Mouse (Mus musculus) cerebellum, postnatal 4 days (tissue): ENCODE measurements at regions not wholly inside any gene's neighbourhood (a gene's known extent, or its start where the extent isn't known, plus 50 kb on each side); places are given as distances from the start of the nearest gene placed in this dataset.
A peak's percentile ranks its signal among the peaks of the same experiment; 100 is the strongest.

Source experiments
- DNase-seq, 2 experiments: peaks; one replicate each; pipeline ENCODE4 v3.0.0; 2022; ENCODE audit warnings: low spot score in 2 of 2, mixed read lengths in 1 of 2

- DNase-seq, result no peak
Measured at GRCm38 (mm10) chr10:87432306-87432705, 61.2 kb downstream of the Ascl1 start.

GRCm38 (mm10) chr10:87419940-87420385 lies 73.5 kb downstream of the Ascl1 start:
- DNase-seq, result no peak

- DNase-seq, result no peak
Measured at GRCm38 (mm10) chr10:87419245-87419939, 74.1 kb downstream of the Ascl1 start.

- no peak for DNase-seq
Measured at GRCm38 (mm10) chr10:87394296-87394921, 99.1 kb downstream of the Ascl1 start.

DNA sequence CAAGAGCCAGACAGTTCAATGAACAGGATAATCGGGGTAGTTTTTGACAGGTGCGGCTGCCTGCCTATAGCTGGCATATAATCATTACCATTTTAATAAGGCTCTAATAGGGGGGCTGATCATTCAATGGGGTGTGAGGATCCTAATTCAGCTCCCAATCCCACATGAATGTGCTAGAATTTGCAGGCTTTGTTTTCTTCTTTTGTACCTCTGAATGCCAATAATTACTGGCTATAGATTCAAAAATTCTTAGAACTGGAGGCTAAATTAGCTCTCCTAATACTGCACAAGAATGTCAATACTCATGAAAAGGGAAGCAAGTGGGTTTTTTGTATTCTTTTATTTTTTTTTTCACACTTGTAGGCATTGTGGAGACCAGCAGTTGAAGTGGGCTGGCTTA lies 104.3 kb downstream of the Ascl1 start:
- DNase-seq, result no peak

- no peak for DNase-seq
Measured at GRCm38 (mm10) chr10:87385276-87385675, 108.2 kb downstream of the Ascl1 start.

- DNase-seq, result no peak
Measured at GRCm38 (mm10) chr10:87384606-87385206, 108.8 kb downstream of the Ascl1 start.

- peak in 1 of 2 experiments; percentile 1 for DNase-seq
Measured at GRCm38 (mm10) chr10:87351400-87352172, 141.9 kb downstream of the Ascl1 start.

GRCm38 (mm10) chr10:87351079-87351399 lies 142.4 kb downstream of the Ascl1 start:
- DNase-seq, result no peak

- no peak for DNase-seq
Measured at GRCm38 (mm10) chr10:87335176-87335575, 158.3 kb downstream of the Ascl1 start.

DNA sequence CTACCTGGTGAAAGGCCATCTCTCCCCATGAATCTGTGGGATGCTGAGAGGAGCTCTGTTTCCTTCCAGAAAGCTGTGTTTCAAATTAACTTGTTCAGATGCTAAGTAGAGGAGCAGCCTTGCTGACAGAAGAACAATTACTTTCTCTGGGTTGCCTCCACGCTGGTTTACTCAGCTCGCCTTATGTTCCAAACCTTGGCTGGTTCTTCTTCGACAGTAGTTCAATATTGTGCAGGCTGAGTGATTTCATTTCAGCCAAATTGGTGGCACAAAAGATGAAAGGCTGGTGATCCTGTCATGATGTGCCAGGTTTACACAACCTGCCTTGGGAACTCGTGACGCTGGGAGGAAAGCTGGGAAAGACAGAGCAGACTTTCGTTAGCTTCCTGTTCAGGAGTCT lies 160.1 kb downstream of the Ascl1 start:
- no peak for DNase-seq

- DNase-seq, result no peak
Measured at GRCm38 (mm10) chr10:87329471-87329870, 164.0 kb downstream of the Ascl1 start.

GRCm38 (mm10) chr10:87325769-87326168 lies 167.7 kb downstream of the Ascl1 start:
- no peak for DNase-seq

- DNase-seq, result no peak
Measured at GRCm38 (mm10) chr10:87325143-87325542, 168.3 kb downstream of the Ascl1 start.

GRCm38 (mm10) chr10:87309601-87310062 lies 183.8 kb downstream of the Ascl1 start:
- DNase-seq, result no peak

GRCm38 (mm10) chr10:87308815-87309396 lies 184.6 kb downstream of the Ascl1 start:
- no peak for DNase-seq

GRCm38 (mm10) chr10:87297166-87297565 lies 196.3 kb downstream of the Ascl1 start:
- no peak for DNase-seq

GRCm38 (mm10) chr10:87293317-87293716 lies 200.1 kb downstream of the Ascl1 start:
- no peak for DNase-seq

DNA sequence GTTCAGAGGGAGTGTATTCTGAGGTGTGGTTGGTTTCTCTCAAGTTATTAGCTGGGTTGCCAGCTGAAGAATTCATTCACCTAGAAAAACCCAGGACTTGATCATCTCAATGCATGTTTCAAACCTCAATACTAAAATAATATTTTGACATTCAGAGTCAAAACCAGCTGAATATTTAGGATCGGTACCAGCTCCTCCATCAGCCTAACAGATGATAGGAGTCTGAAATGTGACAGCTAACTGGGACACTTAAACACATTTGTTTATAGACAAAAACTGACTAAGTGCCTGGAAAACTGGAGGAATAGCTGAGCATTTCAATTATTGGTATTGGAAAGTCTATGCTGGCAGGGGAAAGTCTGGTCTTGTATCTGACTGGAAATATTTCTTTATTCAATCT lies 206.6 kb downstream of the Ascl1 start:
- DNase-seq, result no peak

DNA sequence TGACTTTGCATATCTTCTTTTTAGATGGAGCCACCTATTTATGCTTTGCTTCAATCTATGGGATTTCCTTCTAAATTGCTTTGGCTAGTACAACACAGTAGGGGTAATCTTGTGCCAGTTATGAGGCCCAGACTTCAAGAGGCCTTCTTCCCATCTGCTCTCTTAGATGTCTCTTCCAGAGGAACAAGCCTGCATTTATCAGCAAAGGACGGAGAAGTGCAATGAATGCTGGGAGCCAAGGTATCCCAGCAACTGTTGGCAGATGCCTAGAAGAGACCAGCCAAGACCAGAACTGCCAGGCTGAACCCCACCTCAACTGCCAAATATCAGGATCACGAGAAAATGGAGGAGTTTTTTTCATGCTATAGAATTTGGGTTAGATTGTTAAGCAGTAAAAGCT lies 209.2 kb downstream of the Ascl1 start:
- DNase-seq, result peak in 1 of 2 experiments; percentile 7
